Mouse (Mus musculus): Measurements from ENCODE around the gene P2ry12. TPM values are rescaled to one million over a fixed set of nuclear protein-coding genes. Genes with fewer than 3 reads are reported as not detected.

Gene P2ry12
- polyA plus RNA-seq, 2 experiments: 2.5 to 3.3 TPM

GRCm38 (mm10) chr3:59222303-59222702 lies 40.4 kb downstream of the P2ry12 start:
- H3K36me3 ChIP-seq (ENCODE audit: control insufficient read depth, insufficient read depth, low read length): no peaks in the 10 kb centered on the region
- H3K9ac ChIP-seq (ENCODE audit: low read depth, low read length, severe bottlenecking): no peak overlapping the region
- no peak for TF ChIP-seq POLR2A (IDR thresholded peaks at IDR 0.05; ENCODE audit: borderline replicate concordance, extremely low read depth, insufficient read depth, insufficient read length)
- H3K4me2 ChIP-seq (replicated peaks; ENCODE audit: low read depth, low read length, severe bottlenecking): no peak overlapping the region
- H3K9me3 ChIP-seq (ENCODE audit: control insufficient read depth, low read length): no peaks in the 10 kb centered on the region
- H3K27me3 ChIP-seq (ENCODE audit: control insufficient read depth, insufficient read depth, low read length): no peaks in the 10 kb centered on the region
- H3K4me1 ChIP-seq (ENCODE audit: control insufficient read depth, insufficient read depth, low read length): no peaks in the 10 kb centered on the region
- no peak overlapping the region for H3K4me3 ChIP-seq (replicated peaks; ENCODE audit: low read length)
- no peak overlapping the region for H3K27ac ChIP-seq (replicated peaks; ENCODE audit: low read depth, low read length)
- 85% methylated on average over 2 of the region's 2 CpGs for WGBS
- DNase-seq (ENCODE audit: low spot score) (no peak), ATAC-seq (ENCODE audit: low FRiP score, low read depth) (no peak)

GRCm38 (mm10) chr3:59219326-59219725 lies 43.3 kb downstream of the P2ry12 start:
- Histone ChIP-seq H3K4me1 (ENCODE audit: control insufficient read depth, insufficient read depth, low read length) (no peaks in the 10 kb centered on the region), H3K36me3 (ENCODE audit: control insufficient read depth, insufficient read depth, low read length) (no peaks in the 10 kb centered on the region), H3K4me2 (replicated peaks; ENCODE audit: low read depth, low read length, severe bottlenecking) (no peak overlapping the region), H3K27me3 (ENCODE audit: control insufficient read depth, insufficient read depth, low read length) (no peaks in the 10 kb centered on the region), H3K9ac (ENCODE audit: low read depth, low read length, severe bottlenecking) (no peak overlapping the region), H3K9me3 (ENCODE audit: control insufficient read depth, low read length) (no peaks in the 10 kb centered on the region), H3K4me3 (replicated peaks; ENCODE audit: low read length) (no peak overlapping the region), H3K27ac (replicated peaks; ENCODE audit: low read depth, low read length) (no peak overlapping the region)
- TF ChIP-seq POLR2A (IDR thresholded peaks at IDR 0.05; ENCODE audit: borderline replicate concordance, extremely low read depth, insufficient read depth, insufficient read length): no peak
- ATAC-seq (ENCODE audit: low FRiP score, low read depth) (no peak), DNase-seq (ENCODE audit: low spot score) (no peak)
- 77% methylated on average over 2 of the region's 2 CpGs for WGBS

GRCm38 (mm10) chr3:59217211-59217610 lies 45.5 kb downstream of the P2ry12 start:
- H3K4me2 ChIP-seq (replicated peaks; ENCODE audit: low read depth, low read length, severe bottlenecking): no peak overlapping the region
- 90% methylated on average over 10 of the region's 10 CpGs for WGBS
- H3K27ac ChIP-seq (replicated peaks; ENCODE audit: low read depth, low read length): no peak overlapping the region
- no peak overlapping the region for H3K9ac ChIP-seq (ENCODE audit: low read depth, low read length, severe bottlenecking)
- ATAC-seq (ENCODE audit: low FRiP score, low read depth) (no peak), DNase-seq (ENCODE audit: low spot score) (no peak)
- H3K4me1 ChIP-seq (ENCODE audit: control insufficient read depth, insufficient read depth, low read length): no peaks in the 10 kb centered on the region
- H3K36me3 ChIP-seq (ENCODE audit: control insufficient read depth, insufficient read depth, low read length): no peaks in the 10 kb centered on the region
- no peaks in the 10 kb centered on the region for H3K27me3 ChIP-seq (ENCODE audit: control insufficient read depth, insufficient read depth, low read length)
- no peak overlapping the region for H3K4me3 ChIP-seq (replicated peaks; ENCODE audit: low read length)
- H3K9me3 ChIP-seq (ENCODE audit: control insufficient read depth, low read length): no peaks in the 10 kb centered on the region
- no peak for TF ChIP-seq POLR2A (IDR thresholded peaks at IDR 0.05; ENCODE audit: borderline replicate concordance, extremely low read depth, insufficient read depth, insufficient read length)

GRCm38 (mm10) chr3:59212404-59212803 lies 50.3 kb downstream of the P2ry12 start:
- H3K4me1 ChIP-seq (ENCODE audit: control insufficient read depth, insufficient read depth, low read length): peaks cover 7% of the 10 kb centered on the region; the same call in 1 of the 2 replicates
- H3K36me3 ChIP-seq (ENCODE audit: control insufficient read depth, insufficient read depth, low read length): no peaks in the 10 kb centered on the region
- DNase-seq (ENCODE audit: low spot score) (no peak), ATAC-seq (ENCODE audit: low FRiP score, low read depth) (no peak)
- no peak overlapping the region for H3K9ac ChIP-seq (ENCODE audit: low read depth, low read length, severe bottlenecking)
- H3K9me3 ChIP-seq (ENCODE audit: control insufficient read depth, low read length): no peaks in the 10 kb centered on the region
- no peaks in the 10 kb centered on the region for H3K27me3 ChIP-seq (ENCODE audit: control insufficient read depth, insufficient read depth, low read length)
- H3K4me3 ChIP-seq (replicated peaks; ENCODE audit: low read length): no peak overlapping the region
- TF ChIP-seq POLR2A (IDR thresholded peaks at IDR 0.05; ENCODE audit: borderline replicate concordance, extremely low read depth, insufficient read depth, insufficient read length): no peak
- H3K27ac ChIP-seq (replicated peaks; ENCODE audit: low read depth, low read length): no peak overlapping the region
- H3K4me2 ChIP-seq (replicated peaks; ENCODE audit: low read depth, low read length, severe bottlenecking): no peak overlapping the region

- H3K4me1 ChIP-seq (ENCODE audit: control insufficient read depth, insufficient read depth, low read length): peaks cover 7% of the 10 kb centered on the region; the same call in 1 of the 2 replicates
- H3K27me3 ChIP-seq (ENCODE audit: control insufficient read depth, insufficient read depth, low read length): no peaks in the 10 kb centered on the region
- no peak for TF ChIP-seq POLR2A (IDR thresholded peaks at IDR 0.05; ENCODE audit: borderline replicate concordance, extremely low read depth, insufficient read depth, insufficient read length)
- H3K36me3 ChIP-seq (ENCODE audit: control insufficient read depth, insufficient read depth, low read length): no peaks in the 10 kb centered on the region
- no peak overlapping the region for H3K4me3 ChIP-seq (replicated peaks; ENCODE audit: low read length)
- no peak overlapping the region for H3K4me2 ChIP-seq (replicated peaks; ENCODE audit: low read depth, low read length, severe bottlenecking)
- ATAC-seq (ENCODE audit: low FRiP score, low read depth) (no peak), DNase-seq (ENCODE audit: low spot score) (no peak)
- H3K9me3 ChIP-seq (ENCODE audit: control insufficient read depth, low read length): no peaks in the 10 kb centered on the region
- no peak overlapping the region for H3K9ac ChIP-seq (ENCODE audit: low read depth, low read length, severe bottlenecking)
- H3K27ac ChIP-seq (replicated peaks; ENCODE audit: low read depth, low read length): no peak overlapping the region
- WGBS: 68% methylated on average over 8 of the region's 8 CpGs
These were observed 50.9 kb downstream of the P2ry12 start for GRCm38 (mm10) chr3:59211784-59212183.

GRCm38 (mm10) chr3:59210727-59211126 lies 51.9 kb downstream of the P2ry12 start, which contains the start of gene P2ry13:
TSS of gene P2ry13 (minus strand) at chr3:59210882.
- WGBS: 73% methylated on average over 6 of the region's 6 CpGs
- no peaks in the 10 kb centered on the region for H3K27me3 ChIP-seq (ENCODE audit: control insufficient read depth, insufficient read depth, low read length)
- no peaks in the 10 kb centered on the region for H3K36me3 ChIP-seq (ENCODE audit: control insufficient read depth, insufficient read depth, low read length)
- H3K4me1 ChIP-seq (ENCODE audit: control insufficient read depth, insufficient read depth, low read length): peaks cover 7% of the 10 kb centered on the region; the same call in 1 of the 2 replicates
- H3K27ac ChIP-seq (replicated peaks; ENCODE audit: low read depth, low read length): no peak within 1 kb of the TSS
- no peak within 1 kb of the TSS for H3K4me3 ChIP-seq (replicated peaks; ENCODE audit: low read length)
- H3K4me2 ChIP-seq (replicated peaks; ENCODE audit: low read depth, low read length, severe bottlenecking): no peak within 1 kb of the TSS
- no peak for TF ChIP-seq POLR2A (IDR thresholded peaks at IDR 0.05; ENCODE audit: borderline replicate concordance, extremely low read depth, insufficient read depth, insufficient read length)
- ATAC-seq (ENCODE audit: low FRiP score, low read depth) (no peak), DNase-seq (ENCODE audit: low spot score) (no peak)
- H3K9ac ChIP-seq (ENCODE audit: low read depth, low read length, severe bottlenecking): no peak within 1 kb of the TSS
- no peaks in the 10 kb centered on the region for H3K9me3 ChIP-seq (ENCODE audit: control insufficient read depth, low read length)
